Mouse (Mus musculus): ENCODE results near the gene Napsa.

- TF ChIP-seq CTCF (IDR thresholded peaks at IDR 0.05; ENCODE audit: borderline replicate concordance, insufficient read depth, low read depth, low read length) (no peak), POLR2A (IDR thresholded peaks at IDR 0.05; ENCODE audit: borderline replicate concordance, insufficient read depth, low read length) (no peak)
These were observed 60.5 kb downstream of the Napsa start for GRCm38 (mm10) chr7:44632676-44633075.

Data from cerebellum, adult 2 months (tissue).